Mouse (Mus musculus): ENCODE measurements around the gene Amt. TPM values are rescaled to one million over a fixed set of nuclear protein-coding genes. Genes with fewer than 3 reads are reported as not detected.
"Not testable (repeated sequence)": the region's sequence is repeated elsewhere in the genome, so short reads cannot be mapped to it uniquely, and the experiment has no call there.

Amt gene
- polyA plus RNA-seq, 1 experiment from 2014 or later = 14.0 TPM

- H3K27me3 ChIP-seq = no peaks in the 10 kb centered on the region
- H3K4me3 ChIP-seq (replicated peaks) = peak overlapping the region; percentile 96
- no peaks in the 10 kb centered on the region for H3K9me3 ChIP-seq (replicated peaks)
- H3K9ac ChIP-seq = peak overlapping the region; percentile 99
- H3K4me1 ChIP-seq (replicated peaks) = peaks cover 77% of the 10 kb centered on the region
- 36% methylated on average over 2 of the region's 2 CpGs for WGBS (ENCODE audit: insufficient replicate concordance)
- peak overlapping the region; percentile 82 for H3K27ac ChIP-seq
- no peak for DNase-seq
- ATAC-seq (ENCODE audit: low read depth) = no peak
- peaks cover 22% of the 10 kb centered on the region for H3K36me3 ChIP-seq
- peak overlapping the region; percentile 92 for H3K4me2 ChIP-seq
Observed at GRCm38 (mm10) chr9:108308141-108308540, 11.5 kb downstream of the Amt start.

GRCm38 (mm10) chr9:108317572-108317971 lies 20.9 kb downstream of the Amt start:
- Histone ChIP-seq H3K9me3 (replicated peaks) (no peaks in the 10 kb centered on the region), H3K27ac (no peak overlapping the region), H3K4me1 (replicated peaks) (peaks cover 31% of the 10 kb centered on the region), H3K36me3 (peaks cover 69% of the 10 kb centered on the region), H3K9ac (no peak overlapping the region), H3K27me3 (no peaks in the 10 kb centered on the region), H3K4me2 (no peak overlapping the region), H3K4me3 (replicated peaks) (no peak overlapping the region)
- 89% methylated on average over 3 of the region's 3 CpGs for WGBS (ENCODE audit: insufficient replicate concordance)
- ATAC-seq (ENCODE audit: low read depth) (no peak), DNase-seq (no peak)

- H3K4me1 ChIP-seq (replicated peaks) = peaks cover 29% of the 10 kb centered on the region; the same call in 1 of the 2 replicates
- no peak overlapping the region for H3K27ac ChIP-seq
- peaks cover 68% of the 10 kb centered on the region for H3K36me3 ChIP-seq
- H3K4me2 ChIP-seq = no peak overlapping the region
- H3K9me3 ChIP-seq (replicated peaks) = no peaks in the 10 kb centered on the region
- 80% methylated on average over 2 of the region's 2 CpGs for WGBS (ENCODE audit: insufficient replicate concordance)
- DNase-seq = no peak
- no peaks in the 10 kb centered on the region for H3K27me3 ChIP-seq
- no peak overlapping the region for H3K4me3 ChIP-seq (replicated peaks)
- no peak overlapping the region for H3K9ac ChIP-seq
- no peak for ATAC-seq (ENCODE audit: low read depth)
Observed at GRCm38 (mm10) chr9:108318462-108318861, 21.8 kb downstream of the Amt start.

GRCm38 (mm10) chr9:108322054-108322453 lies 25.4 kb downstream of the Amt start:
- Histone ChIP-seq H3K36me3 (peaks cover 70% of the 10 kb centered on the region), H3K4me1 (replicated peaks) (peaks cover 42% of the 10 kb centered on the region)
- whole genome bisulfite sequencing (ENCODE audit: insufficient replicate concordance) = 91% methylated on average over 7 of the region's 7 CpGs
- H3K27me3 ChIP-seq; ATAC-seq (ENCODE audit: low read depth); H3K4me2 ChIP-seq; DNase-seq; H3K4me3 ChIP-seq (replicated peaks); H3K9me3 ChIP-seq (replicated peaks); H3K27ac ChIP-seq; H3K9ac ChIP-seq: not testable (repeated sequence)

GRCm38 (mm10) chr9:108324784-108325183 lies 28.1 kb downstream of the Amt start:
- Histone ChIP-seq H3K4me2 (no peak overlapping the region), H3K27ac (peak overlapping the region; percentile 25; the same call in 1 of the 2 replicates), H3K4me1 (replicated peaks) (peaks cover 34% of the 10 kb centered on the region), H3K9ac (peak overlapping the region; percentile 3; the same call in 1 of the 2 replicates), H3K36me3 (peaks cover 79% of the 10 kb centered on the region), H3K4me3 (replicated peaks) (no peak overlapping the region), H3K9me3 (replicated peaks) (no peaks in the 10 kb centered on the region), H3K27me3 (no peaks in the 10 kb centered on the region)
- ATAC-seq (ENCODE audit: low read depth) (no peak), DNase-seq (no peak)
- WGBS (ENCODE audit: insufficient replicate concordance) = 86% methylated on average over 1 of the region's 1 CpGs

GRCm38 (mm10) chr9:108325811-108326210 lies 29.2 kb downstream of the Amt start:
- Histone ChIP-seq H3K9ac (no peak overlapping the region), H3K4me2 (no peak overlapping the region), H3K27me3 (no peaks in the 10 kb centered on the region), H3K4me1 (replicated peaks) (peaks cover 34% of the 10 kb centered on the region), H3K27ac (no peak overlapping the region), H3K4me3 (replicated peaks) (no peak overlapping the region), H3K9me3 (replicated peaks) (no peaks in the 10 kb centered on the region), H3K36me3 (peaks cover 79% of the 10 kb centered on the region)
- no peak for ATAC-seq (ENCODE audit: low read depth)
- DNase-seq = no peak
- WGBS (ENCODE audit: insufficient replicate concordance) = 91% methylated on average over 2 of the region's 2 CpGs

GRCm38 (mm10) chr9:108337848-108338550 lies 41.3 kb downstream of the Amt start:
- Histone ChIP-seq H3K27ac (peak overlapping the region; percentile 100), H3K36me3 (peaks cover 68% of the 10 kb centered on the region), H3K4me3 (replicated peaks) (peak overlapping the region; percentile 92), H3K9ac (peak overlapping the region; percentile 80), H3K4me2 (peak overlapping the region; percentile 76), H3K4me1 (replicated peaks) (peaks cover 44% of the 10 kb centered on the region), H3K9me3 (replicated peaks) (no peaks in the 10 kb centered on the region), H3K27me3 (no peaks in the 10 kb centered on the region)
- WGBS (ENCODE audit: insufficient replicate concordance) = 46% methylated on average over 10 of the region's 10 CpGs
- no peak for ATAC-seq (ENCODE audit: low read depth)
- no peak for DNase-seq

- no peak for ATAC-seq (ENCODE audit: low read depth)
- H3K4me3 ChIP-seq (replicated peaks) = peak overlapping the region; percentile 92
- peaks cover 50% of the 10 kb centered on the region for H3K4me1 ChIP-seq (replicated peaks)
- 19% methylated on average over 6 of the region's 6 CpGs for WGBS (ENCODE audit: insufficient replicate concordance)
- H3K27me3 ChIP-seq = no peaks in the 10 kb centered on the region
- H3K36me3 ChIP-seq = peaks cover 63% of the 10 kb centered on the region
- H3K27ac ChIP-seq = peak overlapping the region; percentile 100
- H3K9me3 ChIP-seq (replicated peaks) = no peaks in the 10 kb centered on the region
- H3K4me2 ChIP-seq = peak overlapping the region; percentile 76
- H3K9ac ChIP-seq = peak overlapping the region; percentile 80
- no peak for DNase-seq
Observed at GRCm38 (mm10) chr9:108338551-108338885, 41.9 kb downstream of the Amt start.

GRCm38 (mm10) chr9:108338886-108339781 lies 42.5 kb downstream of the Amt start, which contains the start of gene Gpx1:
TSS of gene Gpx1 (plus strand) at chr9:108338903.
- Histone ChIP-seq H3K9ac (peak within 1 kb of the TSS; percentile 99), H3K36me3 (peaks cover 56% of the 10 kb centered on the region), H3K9me3 (replicated peaks) (no peaks in the 10 kb centered on the region), H3K27ac (peak within 1 kb of the TSS; percentile 100), H3K4me1 (replicated peaks) (peaks cover 56% of the 10 kb centered on the region), H3K4me2 (peak within 1 kb of the TSS; percentile 76), H3K27me3 (no peaks in the 10 kb centered on the region), H3K4me3 (replicated peaks) (peak within 1 kb of the TSS; percentile 92)
- ATAC-seq (ENCODE audit: low read depth) (peak; percentile 92), DNase-seq (peak; percentile 97)
- under 1% methylated on average over 49 of the region's 49 CpGs for WGBS (ENCODE audit: insufficient replicate concordance)

GRCm38 (mm10) chr9:108339886-108340257 lies 43.2 kb downstream of the Amt start:
- peaks cover 49% of the 10 kb centered on the region for H3K36me3 ChIP-seq
- 1% methylated on average over 20 of the region's 20 CpGs for WGBS (ENCODE audit: insufficient replicate concordance)
- ATAC-seq (ENCODE audit: low read depth) = no peak
- peak overlapping the region; percentile 99 for H3K9ac ChIP-seq
- H3K4me3 ChIP-seq (replicated peaks) = peak overlapping the region; percentile 92
- H3K4me1 ChIP-seq (replicated peaks) = peaks cover 63% of the 10 kb centered on the region
- H3K4me2 ChIP-seq = peak overlapping the region; percentile 76
- peak overlapping the region; percentile 100 for H3K27ac ChIP-seq
- H3K27me3 ChIP-seq = no peaks in the 10 kb centered on the region
- H3K9me3 ChIP-seq (replicated peaks) = no peaks in the 10 kb centered on the region
- peak; percentile 44 for DNase-seq
